Mouse (Mus musculus) bone marrow macrophage, adult 2 months (primary cell): ENCODE measurements at regions not wholly inside any gene's neighbourhood (a gene's known extent, or its start where the extent isn't known, plus 50 kb on each side); places are given as distances from the start of the nearest gene placed in this dataset.

ENCODE experiments used
- H3K27ac ChIP-seq: 2 replicates; pipeline ENCODE4 v1.5.1; 2012; ENCODE audit warnings: low read depth, low read length; ENCODE audit not compliant: insufficient read depth
- H3K4me1 ChIP-seq: 2 replicates; pipeline ENCODE4 v1.6.1; 2012; ENCODE audit warnings: low read length; ENCODE audit not compliant: control insufficient read depth, insufficient read depth
- H3K4me3 ChIP-seq: 2 replicates; pipeline ENCODE4 v1.5.1; 2012; ENCODE audit warnings: mild to moderate bottlenecking, low read length, moderate library complexity; ENCODE audit not compliant: insufficient read depth
- CTCF ChIP-seq: IDR thresholded peaks from 2 replicates; pipeline ENCODE4 v1.5.1; 2012; ENCODE audit warnings: low read depth, mild to moderate bottlenecking, low read length, moderate library complexity
- POLR2A ChIP-seq: IDR thresholded peaks from 2 replicates; pipeline ENCODE4 v1.6.1; 2012; ENCODE audit warnings: mild to moderate bottlenecking, low read depth, low read length, borderline replicate concordance

GRCm38 (mm10) chr16:76544972-76545371, 171.3 kb upstream of the Nrip1 start:
- H3K4me3 ChIP-seq = no peak overlapping the region
- H3K27ac ChIP-seq = no peak overlapping the region
- H3K4me1 ChIP-seq = no peaks in the 10 kb centered on the region
- TF ChIP-seq POLR2A = no peak

- no peak for TF ChIP-seq CTCF
- no peak for TF ChIP-seq POLR2A
- no peak overlapping the region for H3K27ac ChIP-seq
- H3K4me1 ChIP-seq = no peaks in the 10 kb centered on the region
- H3K4me3 ChIP-seq = no peak overlapping the region
Measured at GRCm38 (mm10) chr16:76540964-76541363, 167.3 kb upstream of the Nrip1 start.

- H3K4me1 ChIP-seq = no peaks in the 10 kb centered on the region
- no peak overlapping the region for H3K27ac ChIP-seq
- no peak for TF ChIP-seq CTCF
- TF ChIP-seq POLR2A = no peak
- no peak overlapping the region for H3K4me3 ChIP-seq
Measured at GRCm38 (mm10) chr16:76540328-76540923, 166.8 kb upstream of the Nrip1 start.

- H3K27ac ChIP-seq = no peak overlapping the region
- no peak for TF ChIP-seq POLR2A
- TF ChIP-seq CTCF = no peak
- H3K4me3 ChIP-seq = no peak overlapping the region
- H3K4me1 ChIP-seq = no peaks in the 10 kb centered on the region
Measured at GRCm38 (mm10) chr16:76539669-76540068, 166.0 kb upstream of the Nrip1 start.

- Histone ChIP-seq H3K4me1 (0 out of 2 replicates have a peak, but pooled peaks cover 1% of the 10 kb centered on the region), H3K4me3 (no peak overlapping the region), H3K27ac (no peak overlapping the region)
- no peak for TF ChIP-seq POLR2A
- no peak for TF ChIP-seq CTCF
Measured at GRCm38 (mm10) chr16:76537871-76538270, 164.2 kb upstream of the Nrip1 start.

GRCm38 (mm10) chr16:76532928-76533217, 159.2 kb upstream of the Nrip1 start:
- TF ChIP-seq POLR2A (no peak), CTCF (no peak)
- Histone ChIP-seq H3K27ac (no peak overlapping the region), H3K4me3 (no peak overlapping the region), H3K4me1 (peaks cover 4% of the 10 kb centered on the region; the same call in 1 of the 2 replicates)

- H3K27ac ChIP-seq = no peak overlapping the region
- TF ChIP-seq POLR2A (no peak), CTCF (no peak)
- no peak overlapping the region for H3K4me3 ChIP-seq
- peaks cover 4% of the 10 kb centered on the region; the same call in 1 of the 2 replicates for H3K4me1 ChIP-seq
Measured at GRCm38 (mm10) chr16:76532142-76532927, 158.7 kb upstream of the Nrip1 start.

- TF ChIP-seq CTCF = no peak
- no peak for TF ChIP-seq POLR2A
- Histone ChIP-seq H3K27ac (no peak overlapping the region), H3K4me3 (no peak overlapping the region), H3K4me1 (peaks cover 4% of the 10 kb centered on the region; the same call in 1 of the 2 replicates)
Measured at GRCm38 (mm10) chr16:76530886-76531285, 157.3 kb upstream of the Nrip1 start.

GRCm38 (mm10) chr16:76529613-76530012, 156.0 kb upstream of the Nrip1 start:
- TF ChIP-seq CTCF (no peak), POLR2A (no peak)

More at GRCm38 (mm10) chr16:76529613-76530012, 156.0 kb upstream of the Nrip1 start:
- Histone ChIP-seq H3K4me1 (peaks cover 4% of the 10 kb centered on the region; the same call in 1 of the 2 replicates), H3K27ac (no peak overlapping the region), H3K4me3 (no peak overlapping the region)
